Mouse (Mus musculus) heart, adult 2 months (tissue): Measurements from ENCODE around the gene Dennd4a. TPM values are rescaled to one million over a fixed set of nuclear protein-coding genes. Genes with fewer than 3 reads are reported as not detected.
A peak's percentile ranks its signal among the peaks of the same experiment; 100 is the strongest.

Experiments used
- DNase-seq, 2 experiments: peaks; one replicate each; pipeline ENCODE4 v3.0.0; 2021
- H3K27ac ChIP-seq: fragments of 200-600 bp; 2 replicates; pipeline ENCODE4 v1.8.1; 2022
- H3K27me3 ChIP-seq: fragments of 200-500 bp; 2 replicates; pipeline ENCODE4 v1.6.1; 2012; ENCODE audit warnings: mild to moderate bottlenecking, low read length, inconsistent platforms, mixed read lengths; ENCODE audit not compliant: control insufficient read depth, insufficient read depth
- H3K36me3 ChIP-seq: fragments of 200-500 bp; 2 replicates; pipeline ENCODE4 v1.6.1; 2012; ENCODE audit warnings: low read length, inconsistent platforms; ENCODE audit not compliant: control insufficient read depth, insufficient read depth
- H3K4me1 ChIP-seq: fragments of 200-500 bp; 2 replicates; pipeline ENCODE4 v1.6.1; 2011; ENCODE audit warnings: low read length; ENCODE audit not compliant: control insufficient read depth, insufficient read depth
- H3K4me3 ChIP-seq: fragments of 200-600 bp; 2 replicates; pipeline ENCODE4 v1.8.1; 2022
- H3K79me2 ChIP-seq: fragments of 200-500 bp; replicated peaks from 2 replicates; pipeline ENCODE4 v1.6.1; 2012; ENCODE audit warnings: mild to moderate bottlenecking, inconsistent platforms, low read length, moderate library complexity, mixed read lengths; ENCODE audit not compliant: control insufficient read depth, insufficient read depth
- H3K9ac ChIP-seq: fragments of 200-500 bp; 2 replicates; pipeline ENCODE4 v1.6.1; 2012; ENCODE audit warnings: low read depth, mild to moderate bottlenecking, control low read depth, inconsistent platforms, low read length, mixed read lengths
- CTCF ChIP-seq: fragments of 200-600 bp; IDR thresholded peaks from 2 replicates; pipeline ENCODE4 v1.8.1; 2022; ENCODE audit warnings: antibody characterized with exemption, mild to moderate bottlenecking, moderate library complexity
- EP300 ChIP-seq: fragments of 200-500 bp; IDR thresholded peaks from 2 replicates; pipeline ENCODE4 v1.6.1; 2011; ENCODE audit warnings: low read depth, low read length, control low read depth; ENCODE audit not compliant: insufficient read depth
- POLR2A ChIP-seq: fragments of 200-500 bp; IDR thresholded peaks from 2 replicates; pipeline ENCODE4 v1.6.1; 2011; ENCODE audit warnings: mild to moderate bottlenecking, low read depth, low read length, control low read depth; ENCODE audit not compliant: insufficient read depth
- WGBS: fragments of 180-500 bp; shearing (Covaris S2); methylation state at CpG from one replicate; pipeline ENCODE4 v1.1.7; 2018; 5-methylcytosine and 5-hydroxymethylcytosine counted together
- intact Hi-C: fragments of 180-260 bp; cut with DNase I; formaldehyde crosslinking; loops from one replicate; pipeline ENCODE4 v1.15.1; 2025
- polyA plus RNA-seq: library from polyadenylated mRNA; depleted of rRNA; stranded (reverse); fragments of >200 nt; gene quantifications from 2 replicates; pipeline ENCODE4 v1.2.3, GENCODE M21; 2012
- total RNA-seq, 2 experiments: library from RNA; stranded (reverse); gene quantifications; 2 replicates each; pipeline ENCODE4 v1.2.3; 2021

The Dennd4a gene
- total and polyA plus RNA-seq, 3 experiments = 4.5 to 10.2 (median 6.8) TPM

GRCm38 (mm10) chr9:64849548-64849947 lies 38.4 kb downstream of the Dennd4a start:
- no peaks in the 10 kb centered on the region for H3K4me1 ChIP-seq
- no peaks in the 10 kb centered on the region for H3K79me2 ChIP-seq
- no peak overlapping the region for H3K9ac ChIP-seq
- H3K4me3 ChIP-seq = no peak overlapping the region
- no peak overlapping the region for H3K27ac ChIP-seq
- WGBS = 76% methylated on average over 1 of the region's 1 CpGs
- DNase-seq = no peak
- H3K36me3 ChIP-seq = no peaks in the 10 kb centered on the region
- intact Hi-C loops = no loop called here
- no peaks in the 10 kb centered on the region for H3K27me3 ChIP-seq
- TF ChIP-seq EP300 (no peak), CTCF (no peak), POLR2A (no peak)

DNA sequence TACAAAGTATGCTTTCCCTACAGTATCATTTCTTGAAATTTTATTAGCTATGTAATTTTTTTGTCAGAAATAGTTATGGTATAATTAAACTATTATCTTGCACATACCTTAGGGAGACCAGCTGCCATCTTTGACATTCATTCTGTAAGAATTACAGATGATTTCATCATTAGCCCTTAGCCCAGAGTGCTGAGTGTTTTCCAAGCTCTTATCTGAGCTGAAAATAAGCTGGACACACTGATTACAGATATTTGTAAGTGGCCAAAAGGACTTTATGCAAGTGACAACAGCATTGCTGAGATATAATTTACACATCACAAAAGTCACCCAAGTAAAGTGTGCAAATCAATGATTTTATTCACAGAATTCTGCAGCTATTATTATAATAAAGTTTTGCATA lies 48.9 kb downstream of the Dennd4a start:
- no peak overlapping the region for H3K9ac ChIP-seq
- H3K36me3 ChIP-seq = no peaks in the 10 kb centered on the region; the same call in 1 of the 2 replicates
- no peaks in the 10 kb centered on the region for H3K4me1 ChIP-seq
- no peaks in the 10 kb centered on the region for H3K27me3 ChIP-seq
- no peak for DNase-seq
- intact Hi-C loops = no loop called here
- no peaks in the 10 kb centered on the region for H3K79me2 ChIP-seq
- TF ChIP-seq POLR2A = no peak
- no peak for TF ChIP-seq CTCF
- no peak for TF ChIP-seq EP300
- H3K27ac ChIP-seq = no peak overlapping the region
- H3K4me3 ChIP-seq = no peak overlapping the region

DNA sequence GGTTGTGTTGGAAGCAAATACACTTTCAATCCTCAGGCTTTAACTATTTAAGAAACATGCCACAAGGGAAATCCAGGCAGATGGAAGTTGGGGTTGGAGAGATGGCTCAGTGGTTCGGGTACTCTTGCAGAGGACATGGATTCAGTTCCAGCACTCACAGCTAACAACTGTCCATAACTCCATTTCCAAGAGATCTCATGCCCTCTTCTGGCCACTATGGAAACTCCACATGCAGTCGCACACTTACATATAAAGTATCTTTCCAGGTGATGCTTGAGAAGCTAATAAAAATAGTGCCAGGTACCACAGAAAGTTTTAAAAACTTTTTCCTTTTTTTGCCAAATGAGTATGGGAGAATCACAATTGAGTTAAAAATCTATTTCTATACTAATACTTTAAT lies 51.5 kb downstream of the Dennd4a start:
- no peaks in the 10 kb centered on the region for H3K27me3 ChIP-seq
- no peak for DNase-seq
- intact Hi-C loops = loop anchor here (2.0 kb wide), 1 partner anchor 84 kb away; no protein-coding TSS in a partner anchor
- 92% methylated on average over 2 of the region's 2 CpGs for WGBS
- no peak overlapping the region for H3K4me3 ChIP-seq
- H3K27ac ChIP-seq = no peak overlapping the region
- H3K36me3 ChIP-seq = no peaks in the 10 kb centered on the region; the same call in 1 of the 2 replicates
- no peaks in the 10 kb centered on the region for H3K4me1 ChIP-seq
- TF ChIP-seq CTCF (peak; percentile 61), EP300 (no peak), POLR2A (no peak)
- no peaks in the 10 kb centered on the region for H3K79me2 ChIP-seq
- no peak overlapping the region for H3K9ac ChIP-seq

GRCm38 (mm10) chr9:64886008-64886407 lies 74.9 kb downstream of the Dennd4a start:
- no peaks in the 10 kb centered on the region for H3K27me3 ChIP-seq
- intact Hi-C loops = no loop called here
- no peak for DNase-seq
- no peak overlapping the region for H3K9ac ChIP-seq
- TF ChIP-seq CTCF (no peak), POLR2A (no peak), EP300 (no peak)
- H3K27ac ChIP-seq = no peak overlapping the region
- H3K4me1 ChIP-seq = no peaks in the 10 kb centered on the region
- 88% methylated on average over 5 of the region's 5 CpGs for WGBS
- no peak overlapping the region for H3K4me3 ChIP-seq
- H3K79me2 ChIP-seq = no peaks in the 10 kb centered on the region
- H3K36me3 ChIP-seq = no peaks in the 10 kb centered on the region

DNA sequence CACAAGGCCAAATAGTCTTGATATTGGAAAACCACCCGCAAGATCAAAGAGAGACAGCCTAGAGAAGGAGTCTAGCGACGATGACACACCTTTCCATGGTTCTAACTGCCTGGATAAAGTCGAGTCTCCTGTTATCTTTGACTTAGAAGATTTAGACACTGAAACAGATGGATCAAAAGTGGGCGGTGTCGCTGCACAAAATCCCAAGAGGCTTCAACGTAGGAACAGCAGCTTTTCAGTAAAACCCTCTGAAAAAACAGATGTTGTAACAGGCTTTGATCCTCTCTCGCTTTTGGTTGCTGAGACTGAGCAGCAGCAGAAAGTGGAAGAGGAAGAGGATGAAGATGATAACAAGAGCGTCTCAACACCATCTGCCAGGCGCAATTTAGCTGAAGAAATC lies 85.5 kb downstream of the Dennd4a start:
- WGBS = 81% methylated on average over 10 of the region's 10 CpGs

GRCm38 (mm10) chr9:64902866-64903265 lies 91.7 kb downstream of the Dennd4a start:
- 49% methylated on average over 4 of the region's 4 CpGs for WGBS
- intact Hi-C loops = loop anchor here (1.0 to 2.0 kb wide), 3 partner anchors 33 to 122 kb away; no protein-coding TSS in a partner anchor

More for the DNA sequence above, 85.5 kb downstream of the Dennd4a start:
- no peaks in the 10 kb centered on the region for H3K27me3 ChIP-seq
- no peaks in the 10 kb centered on the region for H3K79me2 ChIP-seq
- no peaks in the 10 kb centered on the region for H3K4me1 ChIP-seq
- H3K4me3 ChIP-seq = no peak overlapping the region
- H3K36me3 ChIP-seq = peaks cover 4% of the 10 kb centered on the region; the same call in 1 of the 2 replicates
- no peak for DNase-seq
- H3K27ac ChIP-seq = no peak overlapping the region
- TF ChIP-seq CTCF = no peak
- H3K9ac ChIP-seq = no peak overlapping the region
- intact Hi-C loops = no loop called here

More at GRCm38 (mm10) chr9:64902866-64903265, 91.7 kb downstream of the Dennd4a start:
- Histone ChIP-seq H3K27ac (no peak overlapping the region), H3K4me3 (no peak overlapping the region), H3K4me1 (no peaks in the 10 kb centered on the region), H3K79me2 (no peaks in the 10 kb centered on the region), H3K27me3 (no peaks in the 10 kb centered on the region), H3K36me3 (peaks cover 4% of the 10 kb centered on the region; the same call in 1 of the 2 replicates), H3K9ac (no peak overlapping the region)
- no peak for TF ChIP-seq POLR2A
- no peak for TF ChIP-seq CTCF
- no peak for TF ChIP-seq EP300
- no peak for DNase-seq
